Mouse (Mus musculus): Measurements from ENCODE around the gene Eddm3b. TPM values are rescaled to one million over a fixed set of nuclear protein-coding genes. Genes with fewer than 3 reads are reported as not detected.

Gene Eddm3b
- polyA plus RNA-seq, 1 experiment: not detected

- Histone ChIP-seq H3K27ac (replicated peaks; ENCODE audit: low read depth, low read length) (no peak overlapping the region), H3K4me3 (ENCODE audit: insufficient read depth, low read depth, low read length) (no peak overlapping the region), H3K4me1 (ENCODE audit: control insufficient read depth, insufficient read depth, insufficient read length, low read length) (no peaks in the 10 kb centered on the region)
These were observed 2.3 kb upstream of the Eddm3b start for GRCm38 (mm10) chr14:51111966-51112365.

GRCm38 (mm10) chr14:51113476-51113875 is 750 bp upstream of the Eddm3b start:
- no peaks in the 10 kb centered on the region for H3K4me1 ChIP-seq (ENCODE audit: control insufficient read depth, insufficient read depth, insufficient read length, low read length)
- no peak overlapping the region for H3K4me3 ChIP-seq (ENCODE audit: insufficient read depth, low read depth, low read length)
- H3K27ac ChIP-seq (replicated peaks; ENCODE audit: low read depth, low read length): no peak overlapping the region

GRCm38 (mm10) chr14:51125684-51126083 is 11.5 kb downstream of the Eddm3b start:
- no peak overlapping the region for H3K27ac ChIP-seq (replicated peaks; ENCODE audit: low read depth, low read length)
- no peaks in the 10 kb centered on the region for H3K4me1 ChIP-seq (ENCODE audit: control insufficient read depth, insufficient read depth, insufficient read length, low read length)
- no peak overlapping the region for H3K4me3 ChIP-seq (ENCODE audit: insufficient read depth, low read depth, low read length)

GRCm38 (mm10) chr14:51127648-51128258 is 13.5 kb downstream of the Eddm3b start:
- Histone ChIP-seq H3K4me3 (ENCODE audit: insufficient read depth, low read depth, low read length) (no peak overlapping the region), H3K27ac (replicated peaks; ENCODE audit: low read depth, low read length) (no peak overlapping the region), H3K4me1 (ENCODE audit: control insufficient read depth, insufficient read depth, insufficient read length, low read length) (no peaks in the 10 kb centered on the region)

GRCm38 (mm10) chr14:51128775-51129623 is 14.8 kb downstream of the Eddm3b start:
- peak overlapping the region; percentile 38; the same call in 1 of the 2 replicates for H3K4me3 ChIP-seq (ENCODE audit: insufficient read depth, low read depth, low read length)
- H3K27ac ChIP-seq (replicated peaks; ENCODE audit: low read depth, low read length): peak overlapping the region; percentile 52; the same call in 1 of the 2 replicates
- no peaks in the 10 kb centered on the region for H3K4me1 ChIP-seq (ENCODE audit: control insufficient read depth, insufficient read depth, insufficient read length, low read length)

- Histone ChIP-seq H3K27ac (replicated peaks; ENCODE audit: low read depth, low read length) (no peak overlapping the region), H3K4me1 (ENCODE audit: control insufficient read depth, insufficient read depth, insufficient read length, low read length) (no peaks in the 10 kb centered on the region), H3K4me3 (ENCODE audit: insufficient read depth, low read depth, low read length) (no peak overlapping the region)
These were observed 15.4 kb downstream of the Eddm3b start for GRCm38 (mm10) chr14:51129624-51129975.

GRCm38 (mm10) chr14:51130315-51130940 is 16.2 kb downstream of the Eddm3b start:
- H3K4me1 ChIP-seq (ENCODE audit: control insufficient read depth, insufficient read depth, insufficient read length, low read length): no peaks in the 10 kb centered on the region
- no peak overlapping the region for H3K4me3 ChIP-seq (ENCODE audit: insufficient read depth, low read depth, low read length)
- no peak overlapping the region for H3K27ac ChIP-seq (replicated peaks; ENCODE audit: low read depth, low read length)

- no peaks in the 10 kb centered on the region for H3K4me1 ChIP-seq (ENCODE audit: control insufficient read depth, insufficient read depth, insufficient read length, low read length)
- H3K4me3 ChIP-seq (ENCODE audit: insufficient read depth, low read depth, low read length): no peak overlapping the region
- H3K27ac ChIP-seq (replicated peaks; ENCODE audit: low read depth, low read length): no peak overlapping the region
These were observed 17.0 kb downstream of the Eddm3b start for GRCm38 (mm10) chr14:51131086-51131815.

GRCm38 (mm10) chr14:51132372-51132771 is 18.1 kb downstream of the Eddm3b start:
- Histone ChIP-seq H3K4me1 (ENCODE audit: control insufficient read depth, insufficient read depth, insufficient read length, low read length) (no peaks in the 10 kb centered on the region), H3K27ac (replicated peaks; ENCODE audit: low read depth, low read length) (no peak overlapping the region), H3K4me3 (ENCODE audit: insufficient read depth, low read depth, low read length) (no peak overlapping the region)

- Histone ChIP-seq H3K27ac (replicated peaks; ENCODE audit: low read depth, low read length) (no peak overlapping the region), H3K4me3 (ENCODE audit: insufficient read depth, low read depth, low read length) (no peak overlapping the region), H3K4me1 (ENCODE audit: control insufficient read depth, insufficient read depth, insufficient read length, low read length) (no peaks in the 10 kb centered on the region)
These were observed 26.1 kb downstream of the Eddm3b start for GRCm38 (mm10) chr14:51140342-51140741.

GRCm38 (mm10) chr14:51142119-51142518 is 27.9 kb downstream of the Eddm3b start:
- Histone ChIP-seq H3K27ac (replicated peaks; ENCODE audit: low read depth, low read length) (no peak overlapping the region), H3K4me1 (ENCODE audit: control insufficient read depth, insufficient read depth, insufficient read length, low read length) (no peaks in the 10 kb centered on the region), H3K4me3 (ENCODE audit: insufficient read depth, low read depth, low read length) (no peak overlapping the region)

- Histone ChIP-seq H3K27ac (replicated peaks; ENCODE audit: low read depth, low read length) (no peak overlapping the region), H3K4me3 (ENCODE audit: insufficient read depth, low read depth, low read length) (no peak overlapping the region), H3K4me1 (ENCODE audit: control insufficient read depth, insufficient read depth, insufficient read length, low read length) (no peaks in the 10 kb centered on the region)
These were observed 28.3 kb downstream of the Eddm3b start for GRCm38 (mm10) chr14:51142568-51142967.

- Histone ChIP-seq H3K27ac (replicated peaks; ENCODE audit: low read depth, low read length) (no peak overlapping the region), H3K4me1 (ENCODE audit: control insufficient read depth, insufficient read depth, insufficient read length, low read length) (no peaks in the 10 kb centered on the region), H3K4me3 (ENCODE audit: insufficient read depth, low read depth, low read length) (no peak overlapping the region)
These were observed 29.1 kb downstream of the Eddm3b start for GRCm38 (mm10) chr14:51143287-51143686.

- no peak overlapping the region for H3K4me3 ChIP-seq (ENCODE audit: insufficient read depth, low read depth, low read length)
- H3K27ac ChIP-seq (replicated peaks; ENCODE audit: low read depth, low read length): no peak overlapping the region
- no peaks in the 10 kb centered on the region for H3K4me1 ChIP-seq (ENCODE audit: control insufficient read depth, insufficient read depth, insufficient read length, low read length)
These were observed 29.7 kb downstream of the Eddm3b start for GRCm38 (mm10) chr14:51143937-51144336.

- Histone ChIP-seq H3K4me1 (ENCODE audit: control insufficient read depth, insufficient read depth, insufficient read length, low read length) (no peaks in the 10 kb centered on the region), H3K27ac (replicated peaks; ENCODE audit: low read depth, low read length) (no peak overlapping the region), H3K4me3 (ENCODE audit: insufficient read depth, low read depth, low read length) (no peak overlapping the region)
These were observed 30.2 kb downstream of the Eddm3b start for GRCm38 (mm10) chr14:51144451-51144850.

Measured in brown adipose tissue, adult 24 weeks (tissue).